Mouse (Mus musculus) liver, embryonic 12.5 days (tissue): ENCODE results near the gene Oaz3. TPM values are rescaled to one million over a fixed set of nuclear protein-coding genes. Genes with fewer than 3 reads are reported as not detected.

Experiments used
- ATAC-seq: fragments of 200-750 bp; cut with Nextera tagmentation; 2 replicates; pipeline ENCODE4 v1.8.0; 2017; ENCODE audit warnings: moderate number of reproducible peaks, mild to moderate bottlenecking, moderate library complexity
- H3K27ac ChIP-seq: fragments of 300-500 bp; sonication (generic); 2 replicates; pipeline ENCODE4 v1.5.1; 2016; ENCODE audit warnings: mild to moderate bottlenecking
- H3K27me3 ChIP-seq: fragments of 300-500 bp; sonication (generic); replicated peaks from 2 replicates; pipeline ENCODE4 v1.6.1; 2016; ENCODE audit warnings: mild to moderate bottlenecking, moderate library complexity
- H3K36me3 ChIP-seq: fragments of 300-500 bp; sonication (generic); 2 replicates; pipeline ENCODE4 v1.6.1; 2016; ENCODE audit warnings: mild to moderate bottlenecking, moderate library complexity
- H3K4me1 ChIP-seq: fragments of 300-500 bp; sonication (generic); 2 replicates; pipeline ENCODE4 v1.6.1; 2016
- H3K4me2 ChIP-seq: fragments of 300-500 bp; sonication (generic); 2 replicates; pipeline ENCODE4 v1.6.1; 2016; ENCODE audit warnings: mild to moderate bottlenecking, moderate library complexity
- H3K4me3 ChIP-seq: fragments of 300-500 bp; sonication (generic); 2 replicates; pipeline ENCODE4 v1.5.1; 2016; ENCODE audit warnings: mild to moderate bottlenecking, moderate library complexity
- H3K9ac ChIP-seq: fragments of 300-500 bp; sonication (generic); 2 replicates; pipeline ENCODE4 v1.6.1; 2016; ENCODE audit warnings: mild to moderate bottlenecking, moderate library complexity
- H3K9me3 ChIP-seq: fragments of 300-500 bp; sonication (generic); replicated peaks from 2 replicates; pipeline ENCODE4 v1.6.1; 2016; ENCODE audit warnings: mild to moderate bottlenecking, moderate library complexity
- WGBS: fragments of 180-500 bp; shearing (Covaris S2); methylation state at CpG from one replicate; pipeline ENCODE4 v1.1.7; 2016; ENCODE audit not compliant: insufficient replicate concordance; 5-methylcytosine and 5-hydroxymethylcytosine counted together
- polyA plus RNA-seq: library from polyadenylated mRNA; unstranded; fragments of >200 nt; fragmentation: Nextera tagmentation; extraction: Ambion mirVana; gene quantifications from 2 replicates; pipeline ENCODE4 v1.2.1, GENCODE M21; 2016

The Oaz3 gene
- polyA plus RNA-seq, 1 experiment from 2014 or later = 0.13 TPM

DNA sequence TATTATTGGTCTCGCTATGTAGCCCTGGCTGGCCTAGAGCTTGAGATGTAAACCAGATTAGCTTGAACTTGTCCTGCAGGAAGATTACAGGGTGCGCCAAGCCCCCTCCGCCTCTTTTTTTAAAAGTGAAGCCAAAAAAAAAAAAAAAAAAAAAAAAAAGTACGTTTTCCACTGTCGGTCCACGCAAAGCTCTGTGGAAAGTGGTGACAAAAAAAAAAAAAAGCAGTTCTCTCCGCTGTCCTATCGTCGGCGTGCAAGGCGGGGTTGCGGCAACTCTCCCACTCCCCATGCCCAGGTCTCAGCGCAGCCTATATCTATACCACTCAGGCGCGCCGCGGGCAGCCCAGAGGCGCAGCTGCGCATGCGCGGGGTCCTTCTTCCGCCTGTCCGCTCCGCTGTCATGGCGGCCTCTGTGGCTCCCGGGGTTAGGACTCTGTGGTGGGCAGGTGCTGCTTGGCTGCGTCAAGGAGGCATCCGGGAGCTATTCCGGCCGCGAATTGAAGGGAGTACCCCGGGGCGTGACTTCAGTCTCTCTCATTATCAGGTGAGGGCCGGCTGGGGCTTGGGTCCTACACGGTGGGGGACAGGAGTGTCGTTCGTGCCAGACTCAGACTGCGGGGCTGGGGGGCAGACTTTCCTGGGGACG, 641 bp downstream of the Oaz3 start, which contains the start of gene Mrpl9:
Gene Mrpl9 (plus strand): TSS at position 368 of the 646 bp plus-strand sequence.
- Histone ChIP-seq H3K36me3 (peaks cover 37% of the 10 kb centered on the region), H3K4me3 (peak within 1 kb of the TSS; percentile 97), H3K9ac (peak within 1 kb of the TSS; percentile 97), H3K27ac (peak within 1 kb of the TSS; percentile 83), H3K27me3 (peaks cover 16% of the 10 kb centered on the region), H3K4me2 (peak within 1 kb of the TSS; percentile 78), H3K9me3 (no peaks in the 10 kb centered on the region), H3K4me1 (peaks cover 16% of the 10 kb centered on the region)
- WGBS = under 1% methylated on average over 39 of the region's 39 CpGs
- peak; percentile 98 for ATAC-seq

DNA sequence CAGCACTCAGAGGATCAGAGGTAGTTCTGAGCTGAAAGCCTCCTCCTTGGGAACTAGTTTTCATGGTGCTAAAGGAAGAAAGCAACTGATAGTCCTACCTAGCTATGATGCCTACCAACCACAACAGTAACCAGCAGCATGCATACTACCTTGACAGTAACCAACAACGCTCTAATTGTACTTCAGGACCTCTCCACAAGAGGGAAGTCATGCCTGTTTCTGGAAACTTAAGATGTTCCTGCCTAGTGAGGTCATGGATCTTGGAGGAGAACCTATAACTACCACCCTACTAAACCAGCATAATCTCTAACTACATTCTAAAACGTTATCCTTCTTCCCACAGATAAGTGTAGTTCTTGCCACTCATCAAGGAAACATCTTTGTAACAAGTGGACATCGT, 2.5 kb downstream of the Oaz3 start:
- no peak for ATAC-seq
- peaks cover 16% of the 10 kb centered on the region for H3K4me1 ChIP-seq
- H3K27me3 ChIP-seq = peaks cover 16% of the 10 kb centered on the region
- H3K9me3 ChIP-seq = no peaks in the 10 kb centered on the region
- 30% methylated on average over 3 of the region's 3 CpGs for WGBS
- no peak overlapping the region for H3K4me3 ChIP-seq
- no peak overlapping the region for H3K27ac ChIP-seq
- peaks cover 18% of the 10 kb centered on the region for H3K36me3 ChIP-seq
- H3K9ac ChIP-seq = no peak overlapping the region
- no peak overlapping the region for H3K4me2 ChIP-seq

DNA sequence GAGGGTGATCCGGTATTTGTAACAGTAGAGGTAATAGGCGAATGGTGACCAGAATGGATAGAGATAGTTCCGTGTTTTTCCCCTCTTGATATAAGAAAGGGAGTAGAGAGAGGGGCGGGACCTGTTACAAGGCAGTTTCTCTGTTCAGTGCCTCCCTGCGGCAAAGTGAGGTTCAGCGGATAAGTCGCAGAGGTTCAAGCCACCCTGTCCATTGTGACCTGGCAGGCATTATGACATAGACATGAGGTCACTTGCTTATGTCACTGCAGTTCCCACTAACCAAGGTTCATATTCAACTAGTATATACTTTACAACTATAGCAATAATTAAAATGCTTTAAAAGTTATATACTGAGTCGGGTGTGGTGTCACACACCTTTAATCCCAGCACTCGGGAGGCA, 7.3 kb downstream of the Oaz3 start:
- H3K4me1 ChIP-seq = no peaks in the 10 kb centered on the region
- 68% methylated on average over 9 of the region's 9 CpGs for WGBS
- no peaks in the 10 kb centered on the region for H3K9me3 ChIP-seq
- no peaks in the 10 kb centered on the region for H3K36me3 ChIP-seq
- no peak overlapping the region for H3K9ac ChIP-seq
- no peak overlapping the region for H3K27ac ChIP-seq
- H3K4me3 ChIP-seq = no peak overlapping the region
- H3K27me3 ChIP-seq = peaks cover 16% of the 10 kb centered on the region
- no peak overlapping the region for H3K4me2 ChIP-seq
- ATAC-seq = no peak

DNA sequence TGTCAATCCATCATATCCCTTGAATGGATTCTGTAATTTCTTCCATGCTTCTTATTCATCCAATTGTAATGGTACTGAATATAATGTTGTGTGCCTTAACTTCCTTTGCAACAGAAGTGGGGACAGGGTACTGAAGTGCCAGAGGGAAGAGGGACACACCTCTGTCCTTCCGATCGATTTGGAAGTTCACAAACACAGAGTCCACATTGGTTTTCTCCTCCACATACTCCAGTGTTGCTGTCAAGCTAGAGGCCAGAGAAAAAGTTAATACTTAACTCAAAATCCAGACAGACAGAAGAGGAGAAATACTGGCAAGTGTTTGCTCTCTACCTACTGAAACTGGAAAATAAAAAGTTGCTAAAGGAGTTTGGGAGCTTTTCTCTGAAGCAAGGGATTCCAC, 9.4 kb downstream of the Oaz3 start:
- H3K4me3 ChIP-seq = no peak overlapping the region
- no peak overlapping the region for H3K4me2 ChIP-seq
- ATAC-seq = no peak
- 59% methylated on average over 2 of the region's 2 CpGs for WGBS
- no peak overlapping the region for H3K9ac ChIP-seq
- 0 out of 2 replicates have a peak overlapping the region, but pooled peaks have one; percentile 16 for H3K27ac ChIP-seq
- peaks cover 2% of the 10 kb centered on the region; the same call in 1 of the 2 replicates for H3K27me3 ChIP-seq
- H3K36me3 ChIP-seq = no peaks in the 10 kb centered on the region
- no peaks in the 10 kb centered on the region for H3K4me1 ChIP-seq
- no peaks in the 10 kb centered on the region for H3K9me3 ChIP-seq

DNA sequence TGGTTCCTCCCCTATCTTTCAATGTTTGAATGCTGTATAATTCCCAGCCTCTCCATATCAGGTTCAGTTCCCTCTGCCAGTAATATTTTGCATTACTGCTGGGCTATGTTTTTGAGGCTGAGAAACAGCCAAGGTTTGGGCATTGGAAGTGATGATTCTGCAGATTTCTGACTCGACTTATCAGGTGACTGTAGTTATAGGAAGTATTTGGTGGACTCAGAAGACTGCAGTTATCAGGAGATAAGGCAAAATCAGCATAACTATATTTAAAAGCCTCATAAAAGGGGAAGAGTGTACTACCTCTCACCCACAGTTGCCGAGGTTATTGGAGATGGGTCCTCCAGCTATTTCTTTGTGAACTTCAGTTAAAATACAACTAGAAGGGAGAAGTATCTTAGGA, 12.7 kb downstream of the Oaz3 start:
- no peak overlapping the region for H3K4me3 ChIP-seq

DNA sequence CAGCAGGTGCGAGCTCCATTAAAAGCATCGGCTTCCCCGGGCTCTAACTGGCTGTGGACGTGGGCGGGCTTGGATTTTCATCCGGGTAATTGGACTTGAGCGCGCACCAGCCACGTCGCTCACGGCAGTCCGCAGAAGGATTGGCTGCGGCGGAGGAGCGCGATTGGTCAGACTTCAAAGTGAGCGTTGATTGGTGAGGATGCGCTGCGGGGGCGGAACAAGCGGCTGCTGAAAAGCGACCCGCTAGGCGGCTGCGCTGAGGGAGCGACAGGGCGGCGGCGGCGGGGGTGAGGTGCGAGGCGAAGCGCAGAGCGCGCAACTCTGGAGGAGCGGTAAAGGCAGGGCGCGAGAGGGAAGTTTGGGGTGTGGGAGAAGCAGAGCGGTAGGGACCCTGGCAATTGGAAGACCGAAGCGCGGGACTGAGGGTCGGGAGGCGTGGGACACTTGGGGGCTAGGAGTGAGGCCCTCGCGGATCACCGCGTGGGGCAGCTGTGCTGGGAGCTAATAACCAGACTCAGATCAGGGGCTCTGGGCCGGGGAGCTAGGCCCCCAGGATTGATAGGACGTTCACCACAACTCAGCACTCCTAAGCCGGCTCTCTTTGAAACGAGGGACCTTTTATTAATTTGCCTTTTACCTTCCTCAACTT, 30.6 kb downstream of the Oaz3 start, which contains the start of gene Tdrkh:
Gene Tdrkh (plus strand): TSS at position 243 of the 649 bp plus-strand sequence.
- H3K4me3 ChIP-seq = peak within 1 kb of the TSS; percentile 50
- WGBS = 11% methylated on average over 52 of the region's 52 CpGs
- ATAC-seq = peak; percentile 94

More for the DNA sequence above, 12.7 kb downstream of the Oaz3 start:
- H3K36me3 ChIP-seq = no peaks in the 10 kb centered on the region
- no peak overlapping the region for H3K9ac ChIP-seq
- no peaks in the 10 kb centered on the region for H3K27me3 ChIP-seq
- no peak for ATAC-seq
- no peaks in the 10 kb centered on the region for H3K9me3 ChIP-seq
- WGBS = 12% methylated on average over 2 of the region's 2 CpGs
- H3K4me2 ChIP-seq = no peak overlapping the region
- H3K27ac ChIP-seq = no peak overlapping the region
- no peaks in the 10 kb centered on the region for H3K4me1 ChIP-seq

DNA sequence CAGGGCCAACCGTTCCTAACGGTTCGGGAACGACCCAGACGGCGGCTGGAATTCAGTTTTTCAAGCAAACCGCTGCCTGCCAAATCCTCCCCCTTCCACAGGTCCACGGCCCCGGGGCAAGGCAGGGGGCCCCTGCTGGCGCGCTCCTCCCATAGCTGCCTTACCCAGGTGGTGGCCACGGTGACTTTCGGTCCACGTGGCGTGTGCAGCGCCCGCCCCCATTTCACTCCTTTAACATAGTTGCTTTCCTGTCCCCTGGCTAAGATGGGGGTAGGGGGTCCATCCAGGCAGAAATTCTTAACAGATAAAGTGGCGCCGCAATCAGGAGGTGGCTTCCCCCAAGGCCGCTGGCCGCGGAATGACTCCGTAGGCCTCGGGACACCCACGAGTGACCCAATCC, 31.2 kb downstream of the Oaz3 start:
- peak; percentile 36 for ATAC-seq
- WGBS = 9% methylated on average over 25 of the region's 25 CpGs
- H3K4me3 ChIP-seq = peak overlapping the region; percentile 50

More for the DNA sequence above, 30.6 kb downstream of the Oaz3 start, which contains the start of gene Tdrkh:
- H3K27ac ChIP-seq = no peak within 1 kb of the TSS
- peak within 1 kb of the TSS; percentile 74 for H3K4me2 ChIP-seq
- H3K4me1 ChIP-seq = peaks cover 15% of the 10 kb centered on the region
- peaks cover 26% of the 10 kb centered on the region for H3K27me3 ChIP-seq
- no peaks in the 10 kb centered on the region for H3K9me3 ChIP-seq
- H3K36me3 ChIP-seq = no peaks in the 10 kb centered on the region
- H3K9ac ChIP-seq = peak within 1 kb of the TSS; percentile 53

DNA sequence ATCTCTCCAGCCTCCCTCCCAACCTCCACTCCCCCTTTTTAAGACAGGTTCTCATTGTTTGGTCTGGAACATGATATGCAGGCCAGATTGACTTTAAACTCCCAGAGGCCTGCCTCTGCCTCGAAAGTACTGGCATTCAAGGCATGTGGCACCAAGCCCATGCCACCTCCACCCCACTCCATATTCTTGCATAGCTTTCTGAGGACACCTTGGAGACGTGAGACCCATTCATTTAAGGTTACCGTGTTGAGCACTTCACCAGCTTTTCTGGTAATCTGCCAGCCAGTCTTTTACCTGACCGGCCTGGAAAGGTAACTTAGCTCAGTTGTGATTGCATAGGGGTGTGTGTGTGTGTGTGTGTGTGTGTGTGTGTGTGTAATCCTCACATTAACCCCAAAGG, 38.2 kb downstream of the Oaz3 start:
- Histone ChIP-seq H3K4me1 (no peaks in the 10 kb centered on the region), H3K27me3 (peaks cover 59% of the 10 kb centered on the region), H3K9ac (no peak overlapping the region), H3K27ac (no peak overlapping the region), H3K4me2 (no peak overlapping the region), H3K4me3 (no peak overlapping the region), H3K36me3 (no peaks in the 10 kb centered on the region), H3K9me3 (no peaks in the 10 kb centered on the region)
- WGBS = 59% methylated on average over 4 of the region's 4 CpGs
- ATAC-seq = no peak

More for the DNA sequence above, 31.2 kb downstream of the Oaz3 start:
- Histone ChIP-seq H3K9ac (peak overlapping the region; percentile 53), H3K4me2 (peak overlapping the region; percentile 74), H3K9me3 (no peaks in the 10 kb centered on the region), H3K27ac (no peak overlapping the region), H3K4me1 (peaks cover 15% of the 10 kb centered on the region), H3K36me3 (no peaks in the 10 kb centered on the region), H3K27me3 (peaks cover 26% of the 10 kb centered on the region)

DNA sequence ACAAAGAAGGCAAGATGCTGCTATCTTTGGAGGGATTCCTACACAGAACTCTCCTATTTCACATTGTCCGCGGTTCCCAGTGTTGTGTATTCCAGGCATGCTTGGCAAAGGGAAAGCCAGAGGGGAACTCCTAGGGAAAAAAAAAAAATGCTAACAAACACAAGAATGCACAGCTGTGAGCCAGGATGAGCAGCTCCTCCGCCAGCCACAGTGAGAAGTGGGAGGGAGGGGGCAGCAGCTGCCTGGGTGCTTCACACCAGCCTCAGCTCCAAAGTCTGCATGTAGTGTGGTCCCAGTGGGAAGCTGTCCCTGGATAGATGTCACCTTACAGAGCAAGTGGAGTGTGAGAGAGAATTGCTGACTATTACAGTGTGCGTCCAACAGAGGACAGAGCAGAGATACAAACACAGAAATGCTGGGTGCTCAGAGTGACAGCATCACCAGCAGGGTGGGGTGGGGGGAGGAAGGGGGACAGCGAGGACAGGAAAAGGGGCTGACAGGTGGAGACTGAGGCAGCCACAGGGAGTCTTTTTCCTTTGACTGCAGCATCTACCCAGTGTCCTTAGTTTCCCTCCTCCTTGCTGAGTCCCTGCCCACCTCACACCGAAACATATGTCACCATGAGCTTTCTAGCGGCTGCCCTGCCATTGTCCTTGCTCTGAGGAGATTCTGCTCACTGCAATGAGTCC, 39.2 kb downstream of the Oaz3 start:
- no peak overlapping the region for H3K27ac ChIP-seq
- peaks cover 68% of the 10 kb centered on the region for H3K27me3 ChIP-seq
- ATAC-seq = no peak

DNA sequence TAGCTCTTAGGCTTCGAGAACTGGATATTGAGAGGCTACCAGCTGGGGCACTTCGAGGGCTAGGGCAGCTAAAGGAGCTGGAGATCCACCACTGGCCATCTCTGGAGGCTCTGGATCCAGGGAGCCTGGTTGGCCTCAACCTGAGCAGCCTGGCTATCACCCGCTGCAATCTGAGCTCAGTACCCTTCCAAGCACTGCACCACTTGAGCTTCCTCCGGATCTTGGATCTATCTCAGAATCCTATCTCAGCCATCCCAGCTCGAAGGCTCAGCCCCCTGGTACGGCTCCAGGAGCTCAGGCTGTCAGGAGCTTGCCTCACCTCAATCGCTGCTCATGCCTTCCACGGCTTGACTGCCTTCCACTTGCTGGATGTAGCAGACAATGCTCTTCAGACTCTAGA, 41.3 kb downstream of the Oaz3 start:
- Histone ChIP-seq H3K9me3 (no peaks in the 10 kb centered on the region), H3K27me3 (peaks cover 88% of the 10 kb centered on the region), H3K4me2 (no peak overlapping the region), H3K4me1 (no peaks in the 10 kb centered on the region), H3K27ac (no peak overlapping the region), H3K9ac (no peak overlapping the region), H3K36me3 (no peaks in the 10 kb centered on the region), H3K4me3 (no peak overlapping the region)
- WGBS = 41% methylated on average over 8 of the region's 8 CpGs
- ATAC-seq = 0 out of 2 replicates have a peak, but pooled peaks have one; percentile 15

More for the DNA sequence above, 39.2 kb downstream of the Oaz3 start:
- H3K4me3 ChIP-seq = no peak overlapping the region
- H3K9me3 ChIP-seq = no peaks in the 10 kb centered on the region
- H3K36me3 ChIP-seq = no peaks in the 10 kb centered on the region
- no peak overlapping the region for H3K9ac ChIP-seq
- 22% methylated on average over 7 of the region's 7 CpGs for WGBS
- no peak overlapping the region for H3K4me2 ChIP-seq
- H3K4me1 ChIP-seq = no peaks in the 10 kb centered on the region

DNA sequence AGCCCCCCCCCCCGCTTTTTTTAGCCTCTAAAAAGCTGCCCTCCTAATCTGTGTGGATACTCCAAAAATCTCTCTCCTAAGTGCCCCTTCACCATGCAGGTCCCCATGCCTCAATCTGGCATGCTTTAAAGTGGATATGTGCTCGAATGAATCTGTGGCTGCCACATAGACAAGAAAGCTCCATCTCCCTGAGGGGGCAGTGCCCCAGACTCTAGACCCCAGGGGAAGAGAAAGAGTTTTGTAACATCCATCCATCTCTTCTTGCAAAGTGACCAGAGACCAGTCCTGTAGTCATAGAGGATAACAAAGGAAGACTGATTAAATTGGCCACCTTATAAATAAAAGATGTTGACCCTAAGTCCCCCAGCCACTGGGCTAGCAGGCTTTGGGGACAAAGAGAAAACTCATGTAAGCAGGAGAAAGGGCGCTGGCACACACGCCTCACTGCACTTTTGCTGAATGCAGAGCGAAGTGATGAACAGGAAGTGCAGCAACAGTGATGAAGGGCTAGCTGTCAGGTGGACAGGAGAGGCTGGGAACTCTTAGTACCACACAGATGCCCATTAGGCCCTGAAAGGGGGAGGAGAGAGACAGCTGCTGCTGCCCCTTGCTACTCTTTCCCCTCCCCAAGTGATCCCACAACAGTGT, 43.9 kb downstream of the Oaz3 start:
- no peak overlapping the region for H3K27ac ChIP-seq
- 34% methylated on average over 5 of the region's 5 CpGs for WGBS
- no peak overlapping the region for H3K4me2 ChIP-seq
- no peak for ATAC-seq
- no peak overlapping the region for H3K4me3 ChIP-seq
- peaks cover 85% of the 10 kb centered on the region for H3K27me3 ChIP-seq
- no peak overlapping the region for H3K9ac ChIP-seq
- no peaks in the 10 kb centered on the region for H3K36me3 ChIP-seq
- no peaks in the 10 kb centered on the region for H3K9me3 ChIP-seq
- H3K4me1 ChIP-seq = no peaks in the 10 kb centered on the region
